Mouse (Mus musculus): ENCODE data around the gene Mark3.

DNA sequence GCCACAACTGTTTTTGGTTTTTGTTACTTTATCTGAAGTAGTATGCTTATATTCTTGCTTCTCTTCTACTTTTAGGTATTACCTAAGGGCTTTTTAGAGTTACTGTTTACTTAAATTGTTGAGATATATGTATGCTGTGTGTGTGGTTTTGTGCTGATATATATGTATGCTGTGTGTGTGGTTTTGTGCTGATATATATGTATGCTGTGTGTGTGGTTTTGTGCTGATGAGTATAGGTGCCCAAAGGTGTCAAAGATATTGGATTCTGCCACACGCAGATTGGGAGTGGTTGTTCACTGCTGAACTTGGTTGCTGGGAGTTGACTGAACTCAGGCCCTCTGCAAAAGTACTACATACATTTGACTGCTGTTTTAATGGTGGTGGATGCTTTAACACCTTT is 24.6 kb downstream of the Mark3 start:
- TF ChIP-seq CTCF (IDR thresholded peaks at IDR 0.05; ENCODE audit: control insufficient read depth, insufficient read depth, low read length), result no peak
- no peak for TF ChIP-seq POLR2A (IDR thresholded peaks at IDR 0.05; ENCODE audit: borderline replicate concordance, control insufficient read depth, low read depth, low read length)
